Mouse (Mus musculus): ENCODE measurements around the gene Tmco4.
"Not testable (repeated sequence)": the region's sequence is repeated elsewhere in the genome, so short reads cannot be mapped to it uniquely, and the experiment has no call there.

The Tmco4 gene

GRCm38 (mm10) chr4:138973719-138974115 lies 1.0 kb downstream of the Tmco4 start:
- DNase-seq (ENCODE audit: low spot score) = no peak

GRCm38 (mm10) chr4:138974540-138974939 lies 1.9 kb downstream of the Tmco4 start:
- DNase-seq (ENCODE audit: low spot score) = not testable (repeated sequence)

- no peak for DNase-seq (ENCODE audit: low spot score)
These were observed 2.5 kb downstream of the Tmco4 start for GRCm38 (mm10) chr4:138975194-138975593.

- DNase-seq (ENCODE audit: low spot score) = no peak
These were observed 3.4 kb downstream of the Tmco4 start for GRCm38 (mm10) chr4:138976046-138976445.

- no peak for DNase-seq (ENCODE audit: low spot score)
These were observed 7.3 kb downstream of the Tmco4 start for GRCm38 (mm10) chr4:138980021-138980420.

- DNase-seq (ENCODE audit: low spot score) = no peak
These were observed 8.2 kb downstream of the Tmco4 start for GRCm38 (mm10) chr4:138980771-138981420.

GRCm38 (mm10) chr4:138983422-138983821 lies 10.7 kb downstream of the Tmco4 start:
- no peak for DNase-seq (ENCODE audit: low spot score)

GRCm38 (mm10) chr4:138984744-138985143 lies 12.1 kb downstream of the Tmco4 start:
- DNase-seq (ENCODE audit: low spot score) = no peak

GRCm38 (mm10) chr4:138986280-138986679 lies 13.6 kb downstream of the Tmco4 start:
- no peak for DNase-seq (ENCODE audit: low spot score)

- no peak for DNase-seq (ENCODE audit: low spot score)
These were observed 21.7 kb downstream of the Tmco4 start for GRCm38 (mm10) chr4:138994389-138994788.

- DNase-seq (ENCODE audit: low spot score) = no peak
These were observed 23.7 kb downstream of the Tmco4 start for GRCm38 (mm10) chr4:138996410-138996809.

- no peak for DNase-seq (ENCODE audit: low spot score)
These were observed 24.4 kb downstream of the Tmco4 start for GRCm38 (mm10) chr4:138997121-138997520.

GRCm38 (mm10) chr4:138998611-138999010 lies 25.9 kb downstream of the Tmco4 start:
- no peak for DNase-seq (ENCODE audit: low spot score)

- DNase-seq (ENCODE audit: low spot score) = no peak
These were observed 28.3 kb downstream of the Tmco4 start for GRCm38 (mm10) chr4:139001026-139001425.

GRCm38 (mm10) chr4:139001433-139001832 lies 28.7 kb downstream of the Tmco4 start:
- no peak for DNase-seq (ENCODE audit: low spot score)

- no peak for DNase-seq (ENCODE audit: low spot score)
These were observed 31.4 kb downstream of the Tmco4 start for GRCm38 (mm10) chr4:139004067-139004466.

- no peak for DNase-seq (ENCODE audit: low spot score)
These were observed 32.5 kb downstream of the Tmco4 start for GRCm38 (mm10) chr4:139005214-139005613.

GRCm38 (mm10) chr4:139007353-139007752 lies 34.7 kb downstream of the Tmco4 start:
- no peak for DNase-seq (ENCODE audit: low spot score)

- no peak for DNase-seq (ENCODE audit: low spot score)
These were observed 35.4 kb downstream of the Tmco4 start for GRCm38 (mm10) chr4:139007981-139008536.

- no peak for DNase-seq (ENCODE audit: low spot score)
These were observed 38.6 kb downstream of the Tmco4 start for GRCm38 (mm10) chr4:139011201-139011702.

GRCm38 (mm10) chr4:139013281-139013680 lies 40.6 kb downstream of the Tmco4 start:
- DNase-seq (ENCODE audit: low spot score) = no peak

- no peak for DNase-seq (ENCODE audit: low spot score)
These were observed 42.1 kb downstream of the Tmco4 start for GRCm38 (mm10) chr4:139014793-139015192.

GRCm38 (mm10) chr4:139018388-139018787 lies 45.7 kb downstream of the Tmco4 start:
- no peak for DNase-seq (ENCODE audit: low spot score)

- DNase-seq (ENCODE audit: low spot score) = no peak
These were observed 46.3 kb downstream of the Tmco4 start for GRCm38 (mm10) chr4:139018976-139019375.

Measured in urinary bladder, postnatal 10 days (tissue).